Mouse (Mus musculus) midbrain, embryonic 11.5 days (tissue): Measurements from ENCODE around the gene D930020B18Rik. TPM values are rescaled to one million over a fixed set of nuclear protein-coding genes. Genes with fewer than 3 reads are reported as not detected.

Experiments used
- ATAC-seq: fragments of 200-750 bp; cut with Nextera tagmentation; 2 replicates; pipeline ENCODE4 v1.8.0; 2017; ENCODE audit warnings: moderate TSS enrichment, moderate library complexity; ENCODE audit not compliant: low FRiP score
- DNase-seq: peaks from one replicate; pipeline ENCODE4 v3.0.0; 2015; ENCODE audit warnings: low spot score; ENCODE audit errors: missing footprints
- H3K27ac ChIP-seq: fragments of 300-500 bp; sonication (generic); 2 replicates; pipeline ENCODE4 v1.5.1; 2014; ENCODE audit warnings: low read depth, low read length
- H3K27me3 ChIP-seq: fragments of 300-500 bp; sonication (generic); 2 replicates; pipeline ENCODE4 v1.6.1; 2014; ENCODE audit warnings: mild to moderate bottlenecking, low read length, moderate library complexity, mixed read lengths; ENCODE audit not compliant: control insufficient read depth, insufficient read depth
- H3K36me3 ChIP-seq: fragments of 300-500 bp; sonication (generic); 2 replicates; pipeline ENCODE4 v1.6.1; 2014; ENCODE audit warnings: mild to moderate bottlenecking, low read length, moderate library complexity, mixed read lengths; ENCODE audit not compliant: control insufficient read depth, insufficient read depth
- H3K4me1 ChIP-seq: fragments of 300-500 bp; sonication (generic); 2 replicates; pipeline ENCODE4 v1.6.1; 2014; ENCODE audit warnings: low read length; ENCODE audit not compliant: control insufficient read depth, insufficient read depth
- H3K4me2 ChIP-seq: fragments of 300-500 bp; sonication (generic); 2 replicates; pipeline ENCODE4 v1.6.1; 2014; ENCODE audit warnings: mild to moderate bottlenecking, moderate library complexity
- H3K4me3 ChIP-seq: fragments of 300-500 bp; sonication (generic); 2 replicates; pipeline ENCODE4 v1.5.1; 2014; ENCODE audit warnings: low read depth, low read length
- H3K9ac ChIP-seq: fragments of 300-500 bp; sonication (generic); 2 replicates; pipeline ENCODE4 v1.6.1; 2014; ENCODE audit warnings: low read length
- H3K9me3 ChIP-seq: fragments of 300-500 bp; sonication (generic); 2 replicates; pipeline ENCODE4 v1.6.1; 2016; ENCODE audit warnings: low read length; ENCODE audit not compliant: control insufficient read depth
- WGBS: fragments of 180-500 bp; shearing (Covaris S2); extraction: QIAGEN DNeasy Blood & Tissue Kit; methylation state at CpG from one replicate; pipeline ENCODE4 v1.1.7; 2014; 5-methylcytosine and 5-hydroxymethylcytosine counted together
- polyA plus RNA-seq: library from polyadenylated mRNA; unstranded; fragments of >200 nt; fragmentation: Nextera tagmentation; extraction: Ambion mirVana; gene quantifications from 2 replicates; pipeline ENCODE4 v1.2.1, GENCODE M21; 2014

The D930020B18Rik gene
- polyA plus RNA-seq, 1 experiment from 2014 or later = not detected

GRCm38 (mm10) chr10:121655907-121656306 lies 14.5 kb downstream of the D930020B18Rik start:
- DNase-seq (no peak), ATAC-seq (no peak)
- Histone ChIP-seq H3K27ac (no peak overlapping the region), H3K36me3 (no peaks in the 10 kb centered on the region), H3K4me2 (no peak overlapping the region), H3K9me3 (no peaks in the 10 kb centered on the region), H3K9ac (no peak overlapping the region), H3K27me3 (no peaks in the 10 kb centered on the region), H3K4me3 (no peak overlapping the region), H3K4me1 (no peaks in the 10 kb centered on the region)
- 92% methylated on average over 4 of the region's 4 CpGs for WGBS

- H3K4me3 ChIP-seq = no peak overlapping the region
- no peak overlapping the region for H3K9ac ChIP-seq
- ATAC-seq (no peak), DNase-seq (no peak)
- H3K4me1 ChIP-seq = peaks cover 2% of the 10 kb centered on the region; the same call in 1 of the 2 replicates
- 90% methylated on average over 2 of the region's 2 CpGs for WGBS
- H3K9me3 ChIP-seq = no peaks in the 10 kb centered on the region
- no peak overlapping the region for H3K27ac ChIP-seq
- H3K36me3 ChIP-seq = no peaks in the 10 kb centered on the region
- H3K4me2 ChIP-seq = no peak overlapping the region
- no peaks in the 10 kb centered on the region for H3K27me3 ChIP-seq
Measured at GRCm38 (mm10) chr10:121662711-121663110, 21.3 kb downstream of the D930020B18Rik start.

- Histone ChIP-seq H3K36me3 (no peaks in the 10 kb centered on the region), H3K9ac (no peak overlapping the region), H3K27ac (no peak overlapping the region), H3K4me3 (no peak overlapping the region), H3K27me3 (no peaks in the 10 kb centered on the region), H3K4me2 (no peak overlapping the region), H3K9me3 (no peaks in the 10 kb centered on the region), H3K4me1 (peaks cover 2% of the 10 kb centered on the region; the same call in 1 of the 2 replicates)
- ATAC-seq = 0 out of 2 replicates have a peak, but pooled peaks have one; percentile 40
- no peak for DNase-seq
- WGBS = 65% methylated on average over 13 of the region's 13 CpGs
Measured at GRCm38 (mm10) chr10:121663599-121663998, 22.2 kb downstream of the D930020B18Rik start.

GRCm38 (mm10) chr10:121665631-121666145 lies 24.3 kb downstream of the D930020B18Rik start:
- DNase-seq (no peak), ATAC-seq (no peak)
- no peaks in the 10 kb centered on the region for H3K9me3 ChIP-seq
- H3K4me1 ChIP-seq = peaks cover 2% of the 10 kb centered on the region; the same call in 1 of the 2 replicates
- H3K36me3 ChIP-seq = no peaks in the 10 kb centered on the region
- WGBS = 81% methylated on average over 8 of the region's 8 CpGs
- no peak overlapping the region for H3K9ac ChIP-seq
- H3K4me2 ChIP-seq = no peak overlapping the region
- H3K4me3 ChIP-seq = no peak overlapping the region
- H3K27ac ChIP-seq = no peak overlapping the region
- no peaks in the 10 kb centered on the region for H3K27me3 ChIP-seq

GRCm38 (mm10) chr10:121669103-121669502 lies 27.7 kb downstream of the D930020B18Rik start:
- no peaks in the 10 kb centered on the region; the same call in 1 of the 2 replicates for H3K4me1 ChIP-seq
- DNase-seq = no peak
- no peaks in the 10 kb centered on the region for H3K36me3 ChIP-seq
- 90% methylated on average over 10 of the region's 10 CpGs for WGBS
- no peaks in the 10 kb centered on the region for H3K27me3 ChIP-seq
- H3K9me3 ChIP-seq = no peaks in the 10 kb centered on the region
- H3K4me2 ChIP-seq = no peak overlapping the region
- no peak for ATAC-seq
- no peak overlapping the region for H3K27ac ChIP-seq
- no peak overlapping the region for H3K4me3 ChIP-seq
- no peak overlapping the region for H3K9ac ChIP-seq

GRCm38 (mm10) chr10:121677019-121677418 lies 35.6 kb downstream of the D930020B18Rik start:
- Histone ChIP-seq H3K4me1 (no peaks in the 10 kb centered on the region), H3K4me2 (no peak overlapping the region), H3K9me3 (no peaks in the 10 kb centered on the region), H3K27ac (no peak overlapping the region), H3K27me3 (no peaks in the 10 kb centered on the region), H3K36me3 (no peaks in the 10 kb centered on the region), H3K4me3 (no peak overlapping the region), H3K9ac (no peak overlapping the region)
- ATAC-seq = no peak
- 77% methylated on average over 7 of the region's 7 CpGs for WGBS
- no peak for DNase-seq

- DNase-seq (no peak), ATAC-seq (no peak)
- H3K9me3 ChIP-seq = no peaks in the 10 kb centered on the region
- 79% methylated on average over 2 of the region's 2 CpGs for WGBS
- no peaks in the 10 kb centered on the region for H3K4me1 ChIP-seq
- H3K4me2 ChIP-seq = no peak overlapping the region
- H3K4me3 ChIP-seq = no peak overlapping the region
- H3K27ac ChIP-seq = no peak overlapping the region
- H3K27me3 ChIP-seq = no peaks in the 10 kb centered on the region
- H3K9ac ChIP-seq = no peak overlapping the region
- H3K36me3 ChIP-seq = no peaks in the 10 kb centered on the region
Measured at GRCm38 (mm10) chr10:121680902-121681301, 39.5 kb downstream of the D930020B18Rik start.

GRCm38 (mm10) chr10:121682539-121682938 lies 41.2 kb downstream of the D930020B18Rik start:
- no peak for ATAC-seq
- Histone ChIP-seq H3K36me3 (no peaks in the 10 kb centered on the region), H3K9me3 (no peaks in the 10 kb centered on the region), H3K4me3 (no peak overlapping the region), H3K27me3 (no peaks in the 10 kb centered on the region), H3K27ac (no peak overlapping the region), H3K9ac (no peak overlapping the region), H3K4me1 (no peaks in the 10 kb centered on the region), H3K4me2 (no peak overlapping the region)
- WGBS = 94% methylated on average over 10 of the region's 10 CpGs
- no peak for DNase-seq

- H3K27ac ChIP-seq = no peak overlapping the region
- no peak overlapping the region for H3K9ac ChIP-seq
- no peaks in the 10 kb centered on the region for H3K36me3 ChIP-seq
- no peak overlapping the region for H3K4me3 ChIP-seq
- ATAC-seq = no peak
- no peaks in the 10 kb centered on the region for H3K4me1 ChIP-seq
- WGBS = 84% methylated on average over 4 of the region's 4 CpGs
- no peak for DNase-seq
- no peaks in the 10 kb centered on the region for H3K9me3 ChIP-seq
- no peaks in the 10 kb centered on the region for H3K27me3 ChIP-seq
- H3K4me2 ChIP-seq = no peak overlapping the region
Measured at GRCm38 (mm10) chr10:121686153-121686660, 44.8 kb downstream of the D930020B18Rik start.
